Mouse (Mus musculus) liver, embryonic 16.5 days (tissue): ENCODE results near the gene BC048507. TPM values are rescaled to one million over a fixed set of nuclear protein-coding genes. Genes with fewer than 3 reads are reported as not detected.
"Not testable (repeated sequence)": the region's sequence is repeated elsewhere in the genome, so short reads cannot be mapped to it uniquely, and the experiment has no call there.

ENCODE experiments used
- ATAC-seq: fragments of 200-750 bp; cut with Nextera tagmentation; 2 replicates; pipeline ENCODE4 v1.8.0; 2017; ENCODE audit warnings: low read depth, mild to moderate bottlenecking, moderate number of reproducible peaks, moderate library complexity
- H3K27ac ChIP-seq: fragments of 300-500 bp; sonication (generic); 2 replicates; pipeline ENCODE4 v1.5.1; 2014; ENCODE audit warnings: mild to moderate bottlenecking, low read length
- H3K27me3 ChIP-seq: fragments of 300-500 bp; sonication (generic); 2 replicates; pipeline ENCODE4 v1.6.1; 2014; ENCODE audit warnings: low read depth, low read length, mixed read lengths; ENCODE audit not compliant: control insufficient read depth, insufficient read depth
- H3K36me3 ChIP-seq: fragments of 300-500 bp; sonication (generic); 2 replicates; pipeline ENCODE4 v1.6.1; 2014; ENCODE audit warnings: mild to moderate bottlenecking; ENCODE audit not compliant: control insufficient read depth, insufficient read depth
- H3K4me1 ChIP-seq: fragments of 300-500 bp; sonication (generic); 2 replicates; pipeline ENCODE4 v1.6.1; 2014; ENCODE audit warnings: low read depth, low read length, mixed read lengths; ENCODE audit not compliant: control insufficient read depth
- H3K4me2 ChIP-seq: fragments of 300-500 bp; sonication (generic); 2 replicates; pipeline ENCODE4 v1.6.1; 2014; ENCODE audit warnings: low read depth, low read length, mixed read lengths
- H3K4me3 ChIP-seq: fragments of 300-500 bp; sonication (generic); 2 replicates; pipeline ENCODE4 v1.5.1; 2014; ENCODE audit warnings: low read depth, mild to moderate bottlenecking, low read length
- H3K9ac ChIP-seq: fragments of 300-500 bp; sonication (generic); 2 replicates; pipeline ENCODE4 v1.6.1; 2014; ENCODE audit warnings: low read depth, low read length
- H3K9me3 ChIP-seq: fragments of 300-500 bp; sonication (generic); replicated peaks from 2 replicates; pipeline ENCODE4 v1.6.1; 2016; ENCODE audit warnings: low read length; ENCODE audit not compliant: control insufficient read depth
- WGBS: fragments of 180-500 bp; shearing (Covaris S2); extraction: QIAGEN DNeasy Blood & Tissue Kit; methylation state at CpG from one replicate; pipeline ENCODE4 v1.1.7; 2014; ENCODE audit not compliant: insufficient replicate concordance; 5-methylcytosine and 5-hydroxymethylcytosine counted together
- polyA plus RNA-seq: library from polyadenylated mRNA; unstranded; fragments of >200 nt; fragmentation: Nextera tagmentation; extraction: Ambion mirVana; gene quantifications from 2 replicates; pipeline ENCODE4 v1.2.1, GENCODE M21; 2015

BC048507 gene
- polyA plus RNA-seq, 1 experiment from 2014 or later, result not detected

GRCm38 (mm10) chr13:67850361-67850760 lies 12.8 kb upstream of the BC048507 start:
- H3K4me1 ChIP-seq, result no peaks in the 10 kb centered on the region
- H3K36me3 ChIP-seq, result no peaks in the 10 kb centered on the region
- no peaks in the 10 kb centered on the region for H3K27me3 ChIP-seq
- H3K4me3 ChIP-seq, result no peak overlapping the region
- H3K4me2 ChIP-seq, result no peak overlapping the region
- ATAC-seq, result no peak
- no peak overlapping the region for H3K9ac ChIP-seq
- H3K9me3 ChIP-seq, result no peaks in the 10 kb centered on the region
- 48% methylated on average over 3 of the region's 3 CpGs for WGBS
- H3K27ac ChIP-seq, result no peak overlapping the region

GRCm38 (mm10) chr13:67853130-67853529 lies 10.0 kb upstream of the BC048507 start:
- 63% methylated on average over 6 of the region's 6 CpGs for WGBS
- Histone ChIP-seq H3K4me3 (no peak overlapping the region), H3K27me3 (no peaks in the 10 kb centered on the region), H3K9me3 (no peaks in the 10 kb centered on the region), H3K9ac (no peak overlapping the region), H3K27ac (no peak overlapping the region), H3K36me3 (no peaks in the 10 kb centered on the region), H3K4me2 (no peak overlapping the region), H3K4me1 (no peaks in the 10 kb centered on the region)
- no peak for ATAC-seq

GRCm38 (mm10) chr13:67853983-67854382 lies 9.1 kb upstream of the BC048507 start:
- H3K36me3 ChIP-seq, result no peaks in the 10 kb centered on the region
- H3K27me3 ChIP-seq, result no peaks in the 10 kb centered on the region
- H3K4me2 ChIP-seq, result no peak overlapping the region
- 51% methylated on average over 2 of the region's 2 CpGs for WGBS
- H3K9ac ChIP-seq, result no peak overlapping the region
- no peaks in the 10 kb centered on the region for H3K4me1 ChIP-seq
- ATAC-seq, result no peak
- H3K4me3 ChIP-seq, result no peak overlapping the region
- no peaks in the 10 kb centered on the region for H3K9me3 ChIP-seq
- no peak overlapping the region for H3K27ac ChIP-seq

- H3K9ac ChIP-seq, result no peak overlapping the region
- H3K27ac ChIP-seq, result no peak overlapping the region
- no peaks in the 10 kb centered on the region for H3K27me3 ChIP-seq
- H3K36me3 ChIP-seq, result no peaks in the 10 kb centered on the region
- 14% methylated on average over 1 of the region's 1 CpGs for WGBS
- H3K9me3 ChIP-seq, result no peaks in the 10 kb centered on the region
- H3K4me2 ChIP-seq, result no peak overlapping the region
- no peaks in the 10 kb centered on the region for H3K4me1 ChIP-seq
- no peak overlapping the region for H3K4me3 ChIP-seq
- ATAC-seq, result no peak
Observed at GRCm38 (mm10) chr13:67857317-67857716, 5.8 kb upstream of the BC048507 start.

DNA sequence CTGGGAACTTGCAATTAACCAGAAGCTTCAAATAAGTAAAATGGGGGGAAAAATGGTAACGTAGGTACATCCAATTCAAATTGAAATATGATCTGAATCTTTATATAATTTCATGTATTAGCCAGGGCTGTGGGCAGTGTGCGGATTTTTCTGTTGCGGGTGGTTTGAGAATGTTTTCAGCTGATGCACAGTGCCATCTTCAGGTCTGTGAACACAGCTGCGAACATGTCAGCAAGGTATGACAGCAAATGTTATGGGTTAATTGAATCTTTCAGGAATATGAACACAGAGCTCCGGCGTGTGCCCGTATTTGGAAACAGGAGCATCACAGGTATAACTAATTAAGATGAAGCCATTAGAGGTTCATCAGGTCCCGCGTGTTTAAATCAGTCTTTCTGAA lies 618 bp upstream of the BC048507 start:
- H3K4me2 ChIP-seq, result no peak overlapping the region
- 70% methylated on average over 9 of the region's 9 CpGs for WGBS

DNA sequence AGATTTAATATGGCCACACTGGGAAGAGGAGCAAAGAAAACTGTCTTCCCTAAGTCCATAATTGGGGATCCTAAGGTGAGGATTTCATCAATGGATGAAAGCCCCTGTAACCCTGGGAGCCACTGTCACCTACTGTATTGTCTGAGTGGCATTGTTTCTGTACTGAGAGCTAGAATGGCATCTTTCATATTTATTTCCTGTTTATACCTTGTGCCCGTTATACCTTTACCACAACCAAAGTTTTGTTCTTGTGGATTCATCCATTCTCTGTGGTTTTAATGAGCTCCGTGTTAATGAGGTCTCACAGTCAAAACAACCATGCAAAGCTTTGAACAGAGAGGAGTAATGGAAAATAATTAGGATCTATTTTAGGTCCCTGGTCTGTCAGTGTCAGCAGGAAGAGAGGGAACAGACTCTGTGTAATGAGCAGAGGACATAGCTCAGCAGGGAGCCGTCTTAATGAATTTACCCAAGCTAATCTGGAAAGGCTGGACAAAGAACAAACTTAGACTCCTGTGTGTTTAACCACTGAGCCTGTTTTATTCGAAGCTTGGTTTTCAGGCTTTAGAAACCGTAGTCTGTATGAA lies 1.7 kb downstream of the BC048507 start:
- Histone ChIP-seq H3K4me2 (no peak overlapping the region), H3K9ac (no peak overlapping the region), H3K4me1 (no peaks in the 10 kb centered on the region), H3K27ac (no peak overlapping the region), H3K27me3 (no peaks in the 10 kb centered on the region), H3K4me3 (no peak overlapping the region), H3K36me3 (no peaks in the 10 kb centered on the region), H3K9me3 (no peaks in the 10 kb centered on the region)
- no peak for ATAC-seq
- 45% methylated on average over 5 of the region's 5 CpGs for WGBS

More for the DNA sequence above, 618 bp upstream of the BC048507 start:
- no peak overlapping the region for H3K27ac ChIP-seq
- no peak overlapping the region for H3K4me3 ChIP-seq
- ATAC-seq, result no peak
- no peaks in the 10 kb centered on the region for H3K27me3 ChIP-seq
- no peaks in the 10 kb centered on the region for H3K4me1 ChIP-seq
- H3K36me3 ChIP-seq, result no peaks in the 10 kb centered on the region
- H3K9ac ChIP-seq, result no peak overlapping the region
- H3K9me3 ChIP-seq, result no peaks in the 10 kb centered on the region

GRCm38 (mm10) chr13:67867899-67868298 lies 4.8 kb downstream of the BC048507 start:
- no peak for ATAC-seq
- Histone ChIP-seq H3K9me3 (no peaks in the 10 kb centered on the region; the same call in 1 of the 2 replicates), H3K4me2 (no peak overlapping the region), H3K36me3 (no peaks in the 10 kb centered on the region), H3K4me1 (no peaks in the 10 kb centered on the region), H3K27ac (no peak overlapping the region), H3K9ac (no peak overlapping the region), H3K27me3 (no peaks in the 10 kb centered on the region), H3K4me3 (no peak overlapping the region)
- WGBS, result 31% methylated on average over 3 of the region's 3 CpGs

DNA sequence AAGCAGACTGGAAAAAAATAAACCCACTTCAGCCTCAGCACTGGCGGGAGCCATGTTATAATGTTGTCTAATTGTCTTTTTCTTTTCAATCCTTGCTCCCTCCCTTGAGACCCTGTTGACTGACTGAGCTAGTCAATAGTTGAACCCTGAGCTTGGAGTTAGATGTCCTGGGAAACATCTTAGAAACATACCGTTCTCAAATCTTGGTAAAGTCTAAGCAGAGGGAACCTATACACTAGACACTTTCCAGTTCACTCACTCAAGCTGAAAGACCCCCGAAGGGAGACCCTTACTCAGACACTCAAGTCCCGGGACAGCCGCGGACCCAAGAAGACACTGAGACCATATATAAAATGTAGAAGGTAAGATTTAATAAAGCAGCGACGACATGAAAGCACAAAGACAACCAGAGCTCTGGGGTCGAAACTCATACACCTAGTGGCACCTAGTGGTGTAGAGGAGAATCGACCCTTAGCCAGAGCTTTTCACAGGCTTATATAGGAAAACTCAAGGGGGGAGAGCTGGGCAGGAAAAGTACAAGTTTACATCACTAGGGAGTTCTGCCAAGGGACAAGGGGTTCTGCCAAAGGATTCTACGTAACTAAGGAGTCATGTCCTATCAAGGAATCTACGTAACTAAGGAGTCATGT lies 13.0 kb downstream of the BC048507 start:
- WGBS, result 29% methylated on average over 6 of the region's 12 CpGs
- not testable (repeated sequence) for H3K9ac ChIP-seq, H3K4me1 ChIP-seq, H3K4me3 ChIP-seq, H3K27ac ChIP-seq, H3K27me3 ChIP-seq, H3K36me3 ChIP-seq, H3K9me3 ChIP-seq, H3K4me2 ChIP-seq, ATAC-seq

- H3K9me3 ChIP-seq, result no peaks in the 10 kb centered on the region; the same call in 1 of the 2 replicates
- H3K27ac ChIP-seq, result no peak overlapping the region
- no peaks in the 10 kb centered on the region for H3K4me1 ChIP-seq
- WGBS, result 44% methylated on average over 6 of the region's 7 CpGs
- H3K4me2 ChIP-seq, result no peak overlapping the region
- H3K36me3 ChIP-seq, result no peaks in the 10 kb centered on the region
- H3K27me3 ChIP-seq, result no peaks in the 10 kb centered on the region
- H3K4me3 ChIP-seq, result no peak overlapping the region
- H3K9ac ChIP-seq, result no peak overlapping the region
- no peak for ATAC-seq
Observed at GRCm38 (mm10) chr13:67876699-67877254, 13.7 kb downstream of the BC048507 start.
